Mouse (Mus musculus) cortical plate, adult 2 months (tissue): ENCODE measurements at regions not wholly inside any gene's neighbourhood (a gene's known extent, or its start where the extent isn't known, plus 50 kb on each side); places are given as distances from the start of the nearest gene placed in this dataset.
A peak's percentile ranks its signal among the peaks of the same experiment; 100 is the strongest.

Experiments
- H3K27ac ChIP-seq: fragments of 200-500 bp; 2 replicates; pipeline ENCODE4 v1.5.1; 2012; ENCODE audit warnings: low read length, control low read depth, inconsistent platforms; ENCODE audit not compliant: insufficient read depth
- H3K4me1 ChIP-seq: fragments of 200-500 bp; 2 replicates; pipeline ENCODE4 v1.6.1; 2011; ENCODE audit warnings: low read length; ENCODE audit not compliant: control insufficient read depth, insufficient read depth
- H3K4me3 ChIP-seq: fragments of 200-500 bp; 2 replicates; pipeline ENCODE4 v1.5.1; 2011; ENCODE audit warnings: mild to moderate bottlenecking, low read length, control low read depth; ENCODE audit not compliant: insufficient read depth
- CTCF ChIP-seq: fragments of 200-500 bp; IDR thresholded peaks from 2 replicates; pipeline ENCODE4 v1.5.1; 2011; ENCODE audit warnings: mild to moderate bottlenecking, control low read depth, low read length; ENCODE audit not compliant: insufficient read depth; ENCODE audit errors: extremely low read depth
- POLR2A ChIP-seq: fragments of 200-500 bp; IDR thresholded peaks from 2 replicates; pipeline ENCODE4 v1.6.1; 2011; ENCODE audit warnings: mild to moderate bottlenecking, low read length, control low read depth; ENCODE audit not compliant: insufficient read depth; ENCODE audit errors: extremely low read depth

DNA sequence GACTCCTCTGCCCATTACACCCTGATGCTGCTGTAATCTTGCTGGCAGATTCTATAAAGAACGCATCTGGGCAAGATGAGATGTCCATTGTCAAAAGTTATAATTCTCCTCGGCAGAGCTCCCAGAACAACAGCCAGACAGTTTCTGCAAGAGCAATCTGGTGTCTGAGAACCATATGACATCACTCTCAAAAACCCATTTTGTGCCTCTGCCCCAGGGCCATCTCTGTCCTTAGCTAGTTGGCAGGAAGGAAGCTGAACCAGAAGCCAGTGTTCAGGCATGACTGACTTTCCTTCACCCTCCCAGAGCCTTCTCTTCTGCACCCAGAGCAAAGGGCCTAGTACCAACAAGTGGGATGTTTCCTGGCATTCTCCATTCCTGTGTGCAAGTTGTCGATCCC is 250.5 kb downstream of the Gm4791 start:
- no peak overlapping the region for H3K4me3 ChIP-seq
- H3K27ac ChIP-seq = no peak overlapping the region
- TF ChIP-seq CTCF (no peak), POLR2A (no peak)
- H3K4me1 ChIP-seq = no peaks in the 10 kb centered on the region

DNA sequence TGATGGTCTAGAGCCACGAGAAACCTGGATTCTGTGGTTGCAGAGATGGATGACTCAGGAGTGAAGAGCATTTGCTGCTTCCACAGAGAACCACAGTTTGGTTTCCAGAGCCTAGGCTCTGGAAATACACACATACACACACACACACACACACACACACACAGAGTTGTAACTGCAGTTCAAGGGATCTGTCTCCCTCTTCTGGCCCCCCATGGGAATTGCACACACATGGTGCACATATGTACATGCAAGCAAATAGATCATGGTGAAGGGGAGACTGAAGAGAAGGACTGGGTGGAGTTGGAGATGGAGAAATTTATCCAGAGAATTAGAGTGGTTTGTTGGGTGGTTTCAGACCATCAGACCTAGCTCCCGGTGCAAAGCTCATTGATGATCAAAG is 252.6 kb downstream of the Gm4791 start:
- Histone ChIP-seq H3K4me1 (no peaks in the 10 kb centered on the region), H3K4me3 (no peak overlapping the region), H3K27ac (no peak overlapping the region)
- TF ChIP-seq CTCF (0 out of 2 replicates have a peak, but pooled peaks have one; percentile 9), POLR2A (no peak)

DNA sequence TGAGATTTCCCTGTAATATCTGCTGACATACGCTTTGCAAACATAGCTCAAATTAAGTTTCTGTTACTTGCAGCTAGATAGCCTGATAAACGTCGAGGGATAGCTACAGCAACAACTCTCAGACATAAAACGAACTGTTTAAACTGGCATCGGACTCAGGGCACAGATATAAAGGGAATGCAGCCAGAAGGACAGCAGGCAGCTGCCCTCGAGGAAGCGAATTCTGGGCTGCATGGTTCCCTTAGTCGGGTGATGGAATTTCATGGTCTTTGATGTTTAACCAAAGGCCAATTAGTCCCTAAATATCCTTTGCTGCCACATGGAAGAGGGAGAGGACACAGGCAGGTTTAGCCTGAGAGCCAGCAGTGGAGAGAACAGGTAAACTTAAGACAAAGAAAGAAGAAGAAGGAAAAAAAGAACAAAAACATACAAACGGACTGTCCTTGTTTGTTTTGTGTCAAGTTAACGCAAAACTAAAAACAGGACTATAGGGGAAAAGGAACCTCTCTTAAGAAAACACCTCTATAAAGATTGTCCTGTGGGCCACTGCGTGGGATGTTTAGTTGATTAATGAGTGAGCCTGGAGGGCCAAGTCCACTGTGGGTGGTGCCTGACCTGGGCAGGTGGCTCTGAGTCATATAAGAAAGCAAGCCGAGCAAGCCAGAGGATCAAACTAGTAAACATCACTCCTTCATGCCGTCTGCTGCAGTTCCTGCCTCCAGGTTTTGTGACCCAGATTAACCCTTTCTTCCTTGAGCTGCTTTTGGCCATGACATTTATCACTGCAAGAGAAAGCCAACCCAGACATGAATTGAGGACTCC is 255.5 kb downstream of the Gm4791 start:
- Histone ChIP-seq H3K4me3 (no peak overlapping the region), H3K27ac (no peak overlapping the region), H3K4me1 (no peaks in the 10 kb centered on the region)
- TF ChIP-seq POLR2A (no peak), CTCF (no peak)

DNA sequence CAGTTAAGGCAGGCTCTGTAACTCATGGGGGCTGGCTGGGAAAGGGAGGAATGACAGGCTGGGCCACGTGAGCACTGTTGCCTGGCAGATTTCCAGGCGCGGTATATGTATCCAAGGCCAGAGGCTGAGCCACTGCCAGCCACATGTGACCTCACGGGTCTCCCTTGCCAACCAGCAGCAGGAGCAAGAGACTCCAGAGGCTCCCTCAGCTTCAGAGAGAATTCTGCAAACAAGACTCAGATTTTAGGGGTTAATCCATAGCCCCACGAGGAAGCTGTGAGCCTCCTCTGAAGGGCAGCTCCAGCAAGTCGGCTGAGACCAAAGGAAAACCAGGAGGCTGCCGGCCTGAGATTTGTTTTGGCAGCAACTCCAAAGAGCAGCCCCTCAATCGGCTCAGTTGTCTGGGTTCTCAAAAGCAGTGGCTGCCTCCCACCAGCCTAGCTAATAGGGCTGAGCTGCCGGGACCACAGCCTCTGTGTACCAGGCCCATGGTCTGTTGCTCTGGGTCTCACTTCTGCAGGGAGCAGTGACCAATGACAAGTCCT is 264.0 kb upstream of the Cadm1 start:
- H3K4me3 ChIP-seq = no peak overlapping the region
- no peak overlapping the region for H3K27ac ChIP-seq
- H3K4me1 ChIP-seq = no peaks in the 10 kb centered on the region
- no peak for TF ChIP-seq POLR2A
- TF ChIP-seq CTCF = no peak

DNA sequence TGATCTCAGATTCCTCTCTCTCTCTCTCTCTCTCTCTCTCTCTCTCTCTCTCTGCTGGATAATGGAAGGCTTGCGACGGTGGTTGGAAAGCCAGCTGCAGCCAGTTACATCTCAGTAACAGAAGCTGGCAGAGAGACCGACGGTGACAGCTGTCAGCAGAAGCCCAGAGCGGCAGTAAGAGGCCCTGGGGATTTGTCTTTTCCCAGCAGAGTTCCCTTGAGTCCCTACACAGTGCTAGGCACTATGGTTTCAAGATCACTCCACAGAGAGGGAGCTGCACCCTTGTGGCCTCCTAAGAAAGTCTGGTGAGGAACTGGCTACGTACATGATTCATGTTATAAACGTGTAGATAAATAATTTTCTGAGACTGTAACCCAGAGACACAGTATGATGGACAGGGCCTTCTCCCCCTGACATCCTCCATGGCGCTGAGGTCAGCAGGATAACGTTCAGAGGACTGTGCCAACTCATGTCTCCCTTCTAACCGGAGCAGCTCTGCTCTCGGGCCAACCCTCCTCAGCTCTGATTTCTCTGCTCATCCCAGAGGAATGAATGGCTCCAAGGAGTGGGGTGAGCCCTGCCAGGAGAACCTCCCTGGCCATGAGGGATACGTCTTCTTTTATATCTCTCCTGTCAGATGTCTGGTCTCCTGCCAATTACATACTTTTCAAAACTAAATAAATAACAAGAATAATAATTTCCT is 253.5 kb upstream of the Cadm1 start:
- H3K4me1 ChIP-seq = no peaks in the 10 kb centered on the region
- no peak overlapping the region for H3K4me3 ChIP-seq
- no peak overlapping the region for H3K27ac ChIP-seq
- TF ChIP-seq CTCF = no peak
- TF ChIP-seq POLR2A = no peak

DNA sequence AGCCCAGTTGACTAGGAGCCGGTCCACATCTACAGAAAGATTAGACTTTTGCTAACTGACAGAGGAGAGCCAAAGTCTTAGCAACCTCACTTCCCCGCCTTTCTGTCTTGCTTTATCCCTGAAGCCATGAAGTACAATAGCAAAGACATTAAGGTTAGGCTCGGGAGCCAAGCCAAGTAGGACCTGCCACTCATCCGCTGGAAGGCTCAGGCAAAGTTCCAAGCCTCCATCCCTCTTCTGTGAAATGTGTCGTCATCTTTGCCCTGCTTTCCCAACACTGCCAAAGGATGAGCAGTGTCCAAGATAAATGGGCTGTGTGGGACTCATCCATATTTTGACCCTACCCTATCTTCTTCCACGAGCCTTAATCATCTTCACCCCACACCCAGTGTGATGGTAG is 250.6 kb upstream of the Cadm1 start:
- TF ChIP-seq CTCF (no peak), POLR2A (no peak)
- Histone ChIP-seq H3K27ac (no peak overlapping the region), H3K4me3 (no peak overlapping the region), H3K4me1 (no peaks in the 10 kb centered on the region)

DNA sequence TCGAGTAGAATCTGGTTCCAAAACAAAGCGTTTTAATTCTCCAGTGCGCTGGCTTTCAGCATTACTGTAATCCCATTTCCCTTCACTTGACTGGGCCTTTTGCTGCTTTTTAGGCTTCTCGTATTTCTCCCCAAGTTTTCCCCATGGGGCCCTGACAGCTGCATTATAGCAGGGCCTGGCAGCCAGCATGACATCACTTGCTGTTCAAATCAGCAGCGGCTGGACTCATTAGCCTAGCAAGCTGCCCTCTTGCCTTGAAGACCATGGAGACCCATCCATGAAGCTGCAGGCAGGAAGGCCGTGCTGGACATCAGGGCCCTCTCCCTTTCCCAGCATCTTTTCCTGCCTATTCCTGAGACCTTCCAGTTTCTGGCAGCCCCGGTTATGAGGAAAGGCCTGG is 249.8 kb upstream of the Cadm1 start:
- TF ChIP-seq POLR2A (no peak), CTCF (no peak)
- no peak overlapping the region for H3K27ac ChIP-seq
- no peak overlapping the region for H3K4me3 ChIP-seq
- H3K4me1 ChIP-seq = no peaks in the 10 kb centered on the region

DNA sequence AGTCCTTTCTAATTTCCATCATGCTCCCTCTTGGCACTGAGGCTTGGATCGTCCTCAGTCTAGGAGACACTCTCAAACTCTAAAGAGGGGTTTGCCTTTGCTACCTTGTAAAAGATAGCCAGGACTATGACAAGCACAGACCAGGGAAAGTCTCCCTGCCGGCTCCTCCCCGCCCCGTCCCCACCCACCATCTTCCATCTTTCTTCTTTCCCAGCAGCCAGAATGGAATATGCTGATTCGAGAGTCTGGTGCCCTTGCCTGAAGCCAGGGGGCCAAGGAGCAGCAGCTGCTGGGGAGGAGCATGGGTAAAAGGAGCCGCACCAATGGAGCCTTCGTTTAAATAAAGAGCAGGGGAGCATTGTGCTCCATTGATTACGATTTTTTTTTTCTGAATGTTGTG is 249.4 kb upstream of the Cadm1 start:
- Histone ChIP-seq H3K4me3 (no peak overlapping the region), H3K4me1 (no peaks in the 10 kb centered on the region), H3K27ac (no peak overlapping the region)
- TF ChIP-seq CTCF (no peak), POLR2A (no peak)

DNA sequence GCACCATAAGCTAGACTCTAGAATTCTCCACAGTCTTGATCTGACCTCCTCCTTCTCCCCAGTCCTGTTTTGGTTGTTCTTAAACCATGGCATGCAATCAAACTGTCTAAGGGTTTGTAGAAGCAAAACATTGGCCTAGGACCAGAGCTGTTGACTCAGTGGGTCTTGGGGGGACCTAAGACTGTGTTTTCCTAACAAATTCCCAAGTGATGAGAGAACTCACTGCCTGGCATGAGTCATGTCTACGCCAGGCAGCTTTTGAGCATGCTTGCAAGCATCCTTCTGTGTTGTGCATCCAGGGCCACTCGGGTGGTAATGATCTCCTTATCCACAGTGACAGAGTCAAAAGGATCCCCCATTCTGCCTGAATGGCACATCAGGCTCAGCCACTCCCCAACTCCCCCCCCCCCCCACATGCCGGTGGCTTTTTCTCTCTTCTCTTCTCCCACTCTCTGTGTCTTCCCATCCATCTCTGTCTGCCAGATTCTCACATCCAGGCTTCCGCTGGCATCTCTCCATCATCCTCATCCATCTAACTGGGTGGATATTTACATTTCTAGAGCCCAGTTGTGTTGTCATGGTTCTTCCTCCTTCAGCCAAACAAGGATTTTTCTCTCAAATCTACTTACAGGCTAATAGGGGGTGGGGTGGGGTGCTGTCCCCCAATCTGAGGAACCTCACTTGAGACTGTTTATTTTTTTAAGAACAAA is 246.1 kb upstream of the Cadm1 start:
- Histone ChIP-seq H3K4me1 (no peaks in the 10 kb centered on the region), H3K27ac (no peak overlapping the region), H3K4me3 (no peak overlapping the region)
- no peak for TF ChIP-seq CTCF
- no peak for TF ChIP-seq POLR2A
